Mouse (Mus musculus): ENCODE results near the gene Stip1. TPM values are rescaled to one million over a fixed set of nuclear protein-coding genes. Genes with fewer than 3 reads are reported as not detected.
A peak's percentile ranks its signal among the peaks of the same experiment; 100 is the strongest.

The Stip1 gene
- total and polyA plus RNA-seq, 3 experiments: 284 to 430 (median 370) TPM

DNA sequence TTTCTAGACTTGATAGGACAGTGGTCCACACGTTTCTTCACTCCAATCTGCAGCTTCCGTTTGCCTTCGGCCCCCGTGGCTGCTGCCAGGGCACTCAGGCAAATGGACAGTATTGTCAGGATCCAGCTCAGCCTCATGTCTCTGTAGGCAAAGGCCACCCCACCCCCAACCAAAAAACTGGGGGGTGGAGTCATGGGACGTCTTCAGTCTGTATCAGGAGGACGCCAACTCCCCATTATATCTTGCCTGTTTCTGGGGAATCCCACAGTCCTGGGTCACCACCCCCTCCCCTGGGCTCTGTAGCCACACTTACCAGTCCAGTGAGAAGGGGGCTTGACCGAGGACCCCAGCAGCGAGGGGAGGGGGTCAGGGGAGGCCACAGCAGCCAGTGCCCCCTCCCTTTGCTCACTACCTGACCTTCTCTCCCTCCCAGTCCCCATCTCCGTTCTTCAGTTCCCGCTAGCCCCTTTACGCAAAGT, 60.7 kb downstream of the Stip1 start:
- Histone ChIP-seq H3K4me3 (ENCODE audit: control insufficient read depth in 1 of 2, insufficient read depth in 1 of 2, low read depth in 2 of 2, low read length in 2 of 2) (peak overlapping the region; percentile 9 to 60), H3K27ac (ENCODE audit: control insufficient read depth, low read depth, low read length) (peak overlapping the region; percentile 57), H3K9me3 (replicated peaks; ENCODE audit: insufficient read depth, low read length) (no peaks in the 10 kb centered on the region), H3K36me3 (ENCODE audit: control insufficient read depth in 1 of 2, insufficient read depth in 2 of 2, low read length in 2 of 2) (peaks cover 0 to 23% of the 10 kb centered on the region in 2 experiments; a peak in 2 of 4 replicates), H3K9ac (ENCODE audit: control insufficient read depth, low read depth, low read length, poor library complexity, severe bottlenecking) (peak overlapping the region; percentile 67), H3K27me3 (ENCODE audit: control insufficient read depth in 1 of 2, insufficient read depth in 2 of 2, low read length in 2 of 2) (no peaks in the 10 kb centered on the region), H3K79me2 (ENCODE audit: control insufficient read depth, insufficient read depth, low read length, poor library complexity) (peaks cover 39% of the 10 kb centered on the region), H3K4me1 (ENCODE audit: control insufficient read depth in 1 of 2, insufficient read depth in 2 of 2, low read length in 2 of 2) (peaks cover 0 to 19% of the 10 kb centered on the region in 2 experiments; a peak in 2 of 4 replicates)
- peak; percentile 80 for DNase-seq (ENCODE audit: low read depth, low spot score)
- TF ChIP-seq POLR2A (IDR thresholded peaks at IDR 0.05; ENCODE audit: control insufficient read depth in 1 of 2, insufficient read depth in 1 of 2, low read depth in 1 of 2, low read length in 2 of 2, poor library complexity in 1 of 2): peak in 1 of 2 experiments; percentile 44; a peak in 1 of 4 replicates
- TF ChIP-seq HCFC1 (IDR thresholded peaks at IDR 0.05; ENCODE audit: low read depth, low read length): no peak
- TF ChIP-seq UBTF (IDR thresholded peaks at IDR 0.05; ENCODE audit: borderline replicate concordance, insufficient read depth, low read depth, low read length): no peak
- no peak for TF ChIP-seq RCOR1 (IDR thresholded peaks at IDR 0.05; ENCODE audit: low read depth, low read length)
- peak; percentile 72 for TF ChIP-seq SIN3A (IDR thresholded peaks at IDR 0.05; ENCODE audit: low read length)
- TF ChIP-seq POLR2AphosphoS2 (IDR thresholded peaks at IDR 0.05; ENCODE audit: low read length): peak; percentile 65
- TF ChIP-seq ZKSCAN1 (IDR thresholded peaks at IDR 0.05; ENCODE audit: low read depth, low read length): no peak
- TF ChIP-seq ZC3H11A (IDR thresholded peaks at IDR 0.05; ENCODE audit: low read depth, low read length): no peak
- no peak for TF ChIP-seq USF1 (IDR thresholded peaks at IDR 0.05; ENCODE audit: low read depth, low read length)

DNA sequence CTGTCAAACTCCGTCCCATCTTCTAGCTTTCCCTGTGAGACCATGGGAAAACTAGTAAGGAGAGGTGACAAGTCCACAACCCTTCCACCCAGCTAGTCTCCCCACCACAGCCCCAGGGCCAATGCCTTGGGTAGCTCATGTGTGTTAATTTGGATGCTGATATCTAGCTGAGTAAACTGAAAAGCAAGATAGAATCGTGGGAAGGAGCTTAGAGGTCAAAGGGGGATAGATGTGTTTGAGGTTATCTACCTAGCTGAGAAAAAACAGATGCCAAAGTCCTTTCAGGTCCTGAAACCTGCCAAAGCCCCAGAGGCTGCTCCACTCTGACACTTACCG, 61.2 kb downstream of the Stip1 start:
- H3K36me3 ChIP-seq (ENCODE audit: control insufficient read depth in 1 of 2, insufficient read depth in 2 of 2, low read length in 2 of 2): peaks cover 0 to 23% of the 10 kb centered on the region in 2 experiments; a peak in 2 of 4 replicates
- 0 out of 2 replicates have a peak, but pooled peaks have one; percentile 18 for TF ChIP-seq MXI1 (IDR thresholded peaks at IDR 0.05; ENCODE audit: low read depth, low read length)
- peak; percentile 65 for TF ChIP-seq POLR2AphosphoS2 (IDR thresholded peaks at IDR 0.05; ENCODE audit: low read length)
- TF ChIP-seq GABPA (IDR thresholded peaks at IDR 0.05; ENCODE audit: low read depth, low read length): no peak
- H3K27me3 ChIP-seq (ENCODE audit: control insufficient read depth in 1 of 2, insufficient read depth in 2 of 2, low read length in 2 of 2): no peaks in the 10 kb centered on the region
- no peak for DNase-seq (ENCODE audit: low read depth, low spot score)
- no peaks in the 10 kb centered on the region for H3K9me3 ChIP-seq (replicated peaks; ENCODE audit: insufficient read depth, low read length)
- peak overlapping the region; percentile 9 to 60 for H3K4me3 ChIP-seq (ENCODE audit: control insufficient read depth in 1 of 2, insufficient read depth in 1 of 2, low read depth in 2 of 2, low read length in 2 of 2)
- H3K4me1 ChIP-seq (ENCODE audit: control insufficient read depth in 1 of 2, insufficient read depth in 2 of 2, low read length in 2 of 2): peaks cover 0 to 19% of the 10 kb centered on the region in 2 experiments; a peak in 2 of 4 replicates
- H3K79me2 ChIP-seq (ENCODE audit: control insufficient read depth, insufficient read depth, low read length, poor library complexity): peaks cover 39% of the 10 kb centered on the region
- H3K27ac ChIP-seq (ENCODE audit: control insufficient read depth, low read depth, low read length): peak overlapping the region; percentile 57
- H3K9ac ChIP-seq (ENCODE audit: control insufficient read depth, low read depth, low read length, poor library complexity, severe bottlenecking): peak overlapping the region; percentile 67

DNA sequence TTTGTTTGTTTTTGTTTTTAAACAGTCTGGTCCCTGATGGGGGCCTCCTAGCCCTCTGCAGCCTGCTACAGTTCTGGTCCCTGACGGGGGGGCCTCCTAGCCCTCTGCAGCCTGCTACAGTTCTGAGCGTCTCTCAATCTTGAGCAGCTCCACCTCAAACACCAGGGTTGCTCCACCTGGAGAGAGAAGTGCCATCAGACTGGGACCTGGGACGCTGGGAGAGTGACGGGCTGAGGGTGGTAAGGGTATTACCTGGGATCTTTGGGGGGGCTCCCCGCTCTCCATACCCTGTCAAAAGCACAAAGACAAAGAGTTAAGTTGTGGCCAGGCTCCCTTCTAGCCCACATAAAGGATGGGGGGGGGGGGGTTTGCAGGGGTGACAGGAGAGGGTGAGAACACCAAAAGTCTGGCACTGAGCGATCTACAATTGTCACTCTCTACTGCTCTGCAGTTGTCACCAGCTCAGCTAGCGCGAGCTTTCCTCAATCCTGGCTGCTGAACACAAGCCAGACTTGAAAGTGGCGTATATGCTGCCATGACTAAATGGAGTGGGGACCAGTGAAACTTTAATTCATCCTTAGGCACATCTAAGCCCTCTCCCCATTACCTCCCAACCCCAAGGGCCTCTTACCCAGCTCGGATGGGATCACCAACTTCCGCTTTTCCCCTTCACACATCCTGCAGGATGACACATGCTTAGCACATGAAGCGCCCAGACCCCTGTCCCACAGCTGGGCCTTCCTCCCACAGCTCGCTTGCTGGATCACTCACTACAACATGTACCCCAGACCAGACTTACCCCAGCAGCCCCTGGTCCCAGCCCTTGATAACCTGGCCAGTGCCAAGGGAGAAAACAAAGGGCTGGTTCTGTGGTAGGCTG, 61.8 kb downstream of the Stip1 start:
- no peak overlapping the region for H3K4me3 ChIP-seq (ENCODE audit: control insufficient read depth in 1 of 2, insufficient read depth in 1 of 2, low read depth in 2 of 2, low read length in 2 of 2)
- peaks cover 39% of the 10 kb centered on the region for H3K79me2 ChIP-seq (ENCODE audit: control insufficient read depth, insufficient read depth, low read length, poor library complexity)
- peaks cover 0 to 23% of the 10 kb centered on the region in 2 experiments; a peak in 2 of 4 replicates for H3K36me3 ChIP-seq (ENCODE audit: control insufficient read depth in 1 of 2, insufficient read depth in 2 of 2, low read length in 2 of 2)
- peaks cover 0 to 20% of the 10 kb centered on the region in 2 experiments; a peak in 3 of 4 replicates for H3K4me1 ChIP-seq (ENCODE audit: control insufficient read depth in 1 of 2, insufficient read depth in 2 of 2, low read length in 2 of 2)
- DNase-seq (ENCODE audit: low read depth, low spot score): peak; percentile 34
- H3K9me3 ChIP-seq (replicated peaks; ENCODE audit: insufficient read depth, low read length): no peaks in the 10 kb centered on the region
- H3K9ac ChIP-seq (ENCODE audit: control insufficient read depth, low read depth, low read length, poor library complexity, severe bottlenecking): peak overlapping the region; percentile 67
- no peaks in the 10 kb centered on the region for H3K27me3 ChIP-seq (ENCODE audit: control insufficient read depth in 1 of 2, insufficient read depth in 2 of 2, low read length in 2 of 2)
- H3K27ac ChIP-seq (ENCODE audit: control insufficient read depth, low read depth, low read length): peak overlapping the region; percentile 57
- TF ChIP-seq MAZ (IDR thresholded peaks at IDR 0.05; ENCODE audit: low read depth, low read length) (no peak), MYB (IDR thresholded peaks at IDR 0.05; ENCODE audit: low read depth, low read length) (0 out of 2 replicates have a peak, but pooled peaks have one; percentile 6), MXI1 (IDR thresholded peaks at IDR 0.05; ENCODE audit: low read depth, low read length) (0 out of 2 replicates have a peak, but pooled peaks have one; percentile 58), SMC3 (IDR thresholded peaks at IDR 0.05; ENCODE audit: low read depth, low read length) (0 out of 2 replicates have a peak, but pooled peaks have one; percentile 4), NELFE (IDR thresholded peaks at IDR 0.05; ENCODE audit: low read depth, low read length) (0 out of 2 replicates have a peak, but pooled peaks have one; percentile 24), ZMIZ1 (IDR thresholded peaks at IDR 0.05; ENCODE audit: low read depth, low read length) (0 out of 2 replicates have a peak, but pooled peaks have one; percentile 54), E2F4 (IDR thresholded peaks at IDR 0.05; ENCODE audit: borderline replicate concordance, low read depth, low read length) (no peak), ETS1 (IDR thresholded peaks at IDR 0.05; ENCODE audit: low read depth, low read length) (no peak), USF2 (IDR thresholded peaks at IDR 0.05; ENCODE audit: borderline replicate concordance in 1 of 2, insufficient read depth in 1 of 2, low read depth in 1 of 2, low read length in 2 of 2) (no peak), ELF1 (IDR thresholded peaks at IDR 0.05; ENCODE audit: low read depth, low read length) (no peak), CHD2 (IDR thresholded peaks at IDR 0.05; ENCODE audit: low read length) (no peak), MEF2A (IDR thresholded peaks at IDR 0.05; ENCODE audit: extremely low read depth, insufficient replicate concordance, low read depth, low read length, poor library complexity, severe bottlenecking) (no peak)
